Mouse (Mus musculus) CD4-positive naive resting alpha-beta T cell, adult 76 days (primary cell): ENCODE measurements around the gene Dnajc7. TPM values are rescaled to one million over a fixed set of nuclear protein-coding genes. Genes with fewer than 3 reads are reported as not detected.

Experiments used
- total RNA-seq: library from RNA; stranded (reverse); gene quantifications from one replicate; pipeline ENCODE4 v1.2.4, GENCODE M21; 2023

Gene Dnajc7
- 344 TPM for total RNA-seq

DNA sequence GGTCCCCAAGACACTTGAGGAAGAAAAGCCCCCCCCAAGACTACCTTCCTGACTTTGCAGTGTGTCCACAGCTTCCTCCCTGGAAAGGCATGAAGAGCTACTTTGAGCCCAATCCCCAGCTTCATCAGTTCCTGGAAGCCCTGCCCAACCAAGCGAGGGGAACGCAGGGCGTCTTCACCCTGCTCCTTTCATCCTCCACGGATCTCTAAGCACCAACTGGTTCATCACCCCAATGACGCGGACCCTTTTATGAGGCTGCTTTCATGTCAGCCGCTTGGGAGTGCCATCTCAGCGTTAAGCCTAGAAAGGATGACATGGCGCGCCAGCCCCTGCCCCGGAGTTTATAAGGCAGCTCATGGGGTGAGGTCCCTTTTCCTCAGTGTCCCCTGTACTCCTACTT, at the start of gene Dnajc7:
Gene Dnajc7 (minus strand): TSS at position 187 of the 400 bp plus-strand sequence.

GRCm38 (mm10) chr11:100618761-100619484, 1.0 kb downstream of the Dnajc7 start, which contains the start of gene Nkiras2:
TSS of gene Nkiras2 (plus strand) at chr11:100619244.

GRCm38 (mm10) chr11:100574708-100575483, 45.1 kb downstream of the Dnajc7 start, which contains the start of gene Cnp:
TSS of gene Cnp (plus strand) at chr11:100574904.

GRCm38 (mm10) chr11:100544832-100545745, 74.9 kb downstream of the Dnajc7 start, which contains the start of gene Ttc25:
TSS of gene Ttc25 (plus strand) at chr11:100545607.

Other genes with a start within 250 kb of the Dnajc7 start
- 8.3 TPM for gene Jup, start 222.4 kb downstream of the Dnajc7 start, total RNA-seq
- not detected for gene P3h4, start 205.3 kb downstream of the Dnajc7 start, total RNA-seq
- not detected for gene Fkbp10, start 204.5 kb downstream of the Dnajc7 start, total RNA-seq
- 108 TPM for gene Nt5c3b, start 178.4 kb downstream of the Dnajc7 start, total RNA-seq
- 1.4 TPM for gene Klhl10, start 178.3 kb downstream of the Dnajc7 start, total RNA-seq
- 29.0 TPM for gene Klhl11, start 147.4 kb downstream of the Dnajc7 start, total RNA-seq
- 145 TPM for gene Acly, start 92.2 kb downstream of the Dnajc7 start, total RNA-seq
- gene Ttc25, start 74.6 kb downstream of the Dnajc7 start, total RNA-seq, result not detected
- 98.3 TPM for gene Cnp, start 45.3 kb downstream of the Dnajc7 start, total RNA-seq
- gene Nkiras2, start 924 bp downstream of the Dnajc7 start, total RNA-seq, result 17.2 TPM
- gene Zfp385c, start 72.3 kb upstream of the Dnajc7 start, total RNA-seq, result not detected
- 13.7 TPM for gene Dhx58, start 84.1 kb upstream of the Dnajc7 start, total RNA-seq
- gene Kat2a, start 92.3 kb upstream of the Dnajc7 start, total RNA-seq, result 36.4 TPM
- not detected for gene Hspb9, start 93.7 kb upstream of the Dnajc7 start, total RNA-seq
- gene Rab5c, start 118.0 kb upstream of the Dnajc7 start, total RNA-seq, result 113 TPM
- 1.2 TPM for gene Kcnh4, start 139.8 kb upstream of the Dnajc7 start, total RNA-seq
- gene Hcrt, start 142.8 kb upstream of the Dnajc7 start, total RNA-seq, result not detected
- gene Ghdc, start 150.8 kb upstream of the Dnajc7 start, total RNA-seq, result 5.4 TPM
- gene Stat5b, start 230.6 kb upstream of the Dnajc7 start, total RNA-seq, result 172 TPM
- gene Stat5a, start 239.2 kb upstream of the Dnajc7 start, total RNA-seq, result 194 TPM